Comparison of ENCODE assay signal across 14 mouse cellular contexts in genomic region chr14:123143489-123144046, GRCm38 (mm10).
DNase-seq lines count a peak whose midpoint lies in the region; ATAC-seq lines count a peak whose summit lies in the region.
"Had no signal": no experiment of that assay in that cellular context is flagged by ENCODE, and none has a peak within 500 bp of the region (broad histone marks: within the 10 kb centered on the region; RNA-seq: fewer than 3 reads in every experiment).

No protein-coding gene starts in this region.

- no peak overlapping the region for H3K27ac ChIP-seq in forebrain, embryonic 16.5 days (ENCODE audit: low read length)
- no peak overlapping the region for H3K27ac ChIP-seq in forebrain, embryonic 15.5 days (replicated peaks)
- H3K27ac ChIP-seq: embryonic facial prominence, embryonic 13.5 days had no signal

- DNase-seq in left cerebral cortex, adult 11 months (ENCODE audit: low spot score) = peak; percentile 4
- no peak for DNase-seq in left cerebral cortex, postnatal 4 days
- DNase-seq in cerebellum, postnatal 25 days = peak; percentile 9 to 19
- DNase-seq in retina, embryonic 14.5 days (ENCODE audit: low spot score) = peak; percentile 18
- no peak for DNase-seq in yolk sac, embryonic 10.5 days (ENCODE audit: low spot score)
- DNase-seq: gastrocnemius, postnatal 14 days; heart, postnatal 10 days; kidney, postnatal 10 days; liver; thymus, postnatal 4 days had no signal

- H3K36me3 ChIP-seq in forebrain, embryonic 16.5 days (ENCODE audit: control insufficient read depth, insufficient read depth) = no peaks in the 10 kb centered on the region
- no peaks in the 10 kb centered on the region for H3K36me3 ChIP-seq in forebrain, embryonic 15.5 days
- H3K36me3 ChIP-seq: embryonic facial prominence, embryonic 13.5 days had no signal

- H3K4me1 ChIP-seq in forebrain, embryonic 16.5 days (replicated peaks; ENCODE audit: control insufficient read depth, insufficient read depth, low read length) = peaks cover 12% of the 10 kb centered on the region
- peaks cover 18% of the 10 kb centered on the region for H3K4me1 ChIP-seq in forebrain, embryonic 15.5 days
- H3K4me1 ChIP-seq: embryonic facial prominence, embryonic 13.5 days had no signal

- no peak overlapping the region for H3K4me2 ChIP-seq in forebrain, embryonic 16.5 days (ENCODE audit: low read length)
- H3K4me2 ChIP-seq in forebrain, embryonic 15.5 days (replicated peaks) = no peak overlapping the region
- H3K4me2 ChIP-seq: embryonic facial prominence, embryonic 13.5 days had no signal

- H3K9me3 ChIP-seq in forebrain, embryonic 16.5 days (ENCODE audit: control insufficient read depth, low read length) = no peaks in the 10 kb centered on the region
- no peaks in the 10 kb centered on the region for H3K9me3 ChIP-seq in forebrain, embryonic 15.5 days
- H3K9me3 ChIP-seq: embryonic facial prominence, embryonic 13.5 days had no signal

- intact Hi-C loops in left cerebral cortex, postnatal 4 days (cut with DNase I) = no loop called here

- H3K27me3 ChIP-seq in forebrain, embryonic 16.5 days (replicated peaks; ENCODE audit: control insufficient read depth, insufficient read depth, low read length) = no peaks in the 10 kb centered on the region
- peaks cover 3% of the 10 kb centered on the region for H3K27me3 ChIP-seq in forebrain, embryonic 15.5 days
- H3K27me3 ChIP-seq: embryonic facial prominence, embryonic 13.5 days had no signal

- H3K4me3 ChIP-seq in forebrain, embryonic 16.5 days (replicated peaks; ENCODE audit: low read length) = no peak overlapping the region
- H3K4me3 ChIP-seq in forebrain, embryonic 15.5 days = no peak overlapping the region
- H3K4me3 ChIP-seq: embryonic facial prominence, embryonic 13.5 days had no signal

- no peak overlapping the region for H3K9ac ChIP-seq in forebrain, embryonic 16.5 days (replicated peaks; ENCODE audit: low read depth, low read length)
- H3K9ac ChIP-seq in forebrain, embryonic 15.5 days (replicated peaks) = no peak overlapping the region
- H3K9ac ChIP-seq: embryonic facial prominence, embryonic 13.5 days had no signal

- 51% methylated on average over 5 of the region's 5 CpGs for WGBS in forebrain, embryonic 16.5 days
- WGBS in forebrain, embryonic 15.5 days = 50% methylated on average over 5 of the region's 5 CpGs

- peak; percentile 24; the same call in 1 of the 2 replicates for ATAC-seq in forebrain, embryonic 16.5 days
- ATAC-seq in forebrain, embryonic 15.5 days (replicated peaks) = no peak
- ATAC-seq in activated CD4-positive, CD25-positive, alpha-beta regulatory T cell, adult 4 months = no peak

Comparison
In these comparisons a context has a peak if more than half of its experiments do, and no peak if none do; other contexts are left out.
1. DNase-seq: peak in left cerebral cortex, adult 11 months (single experiment), cerebellum, postnatal 25 days (2 of 2) and retina, embryonic 14.5 days (single experiment); none in left cerebral cortex, postnatal 4 days (single experiment) and yolk sac, embryonic 10.5 days (single experiment).